Mouse (Mus musculus): Measurements from ENCODE around the gene Tmprss4. TPM values are rescaled to one million over a fixed set of nuclear protein-coding genes. Genes with fewer than 3 reads are reported as not detected.

Tmprss4 gene
- polyA plus RNA-seq, 1 experiment from 2014 or later = 17.9 TPM

DNA sequence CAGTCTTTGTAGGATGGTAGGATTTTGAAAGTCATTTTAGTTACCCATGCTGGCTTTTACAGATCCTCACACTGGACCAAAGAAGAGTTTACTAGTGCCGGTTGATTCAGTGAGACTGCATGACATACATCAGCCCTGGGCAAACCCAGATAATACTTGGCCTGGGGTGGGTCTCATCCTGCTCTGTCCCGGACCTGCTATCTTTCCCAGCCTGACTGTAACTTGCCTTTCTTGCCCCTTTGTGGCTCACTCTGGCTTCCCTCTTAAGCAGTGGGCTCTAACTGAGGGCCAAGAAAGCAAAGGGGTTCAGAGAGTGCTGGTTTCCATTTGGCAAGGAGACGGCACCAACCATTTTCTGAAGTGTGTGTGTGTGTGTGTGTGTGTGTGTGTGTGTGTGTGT, 15.8 kb upstream of the Tmprss4 start:
- H3K4me2 ChIP-seq (replicated peaks; ENCODE audit: low read depth, low read length) = no peak overlapping the region
- ATAC-seq = no peak
- no peaks in the 10 kb centered on the region for H3K9me3 ChIP-seq (ENCODE audit: low read length)
- no peak overlapping the region for H3K27ac ChIP-seq (ENCODE audit: low read length)
- H3K9ac ChIP-seq (replicated peaks; ENCODE audit: low read depth) = no peak overlapping the region
- H3K4me3 ChIP-seq (ENCODE audit: low read depth, low read length) = no peak overlapping the region
- no peak for DNase-seq (ENCODE audit: low spot score)
- 72% methylated on average over 3 of the region's 3 CpGs for WGBS
- no peaks in the 10 kb centered on the region for H3K27me3 ChIP-seq (replicated peaks; ENCODE audit: insufficient read depth, low read length)
- TF ChIP-seq CTCF (IDR thresholded peaks at IDR 0.05) (no peak), EP300 (IDR thresholded peaks at IDR 0.05) (no peak)
- H3K4me1 ChIP-seq (ENCODE audit: insufficient read depth, low read depth, low read length) = no peaks in the 10 kb centered on the region
- H3K36me3 ChIP-seq (ENCODE audit: insufficient read depth, low read length) = no peaks in the 10 kb centered on the region

- no peaks in the 10 kb centered on the region for H3K4me1 ChIP-seq (ENCODE audit: insufficient read depth, low read depth, low read length)
- no peak for DNase-seq (ENCODE audit: low spot score)
- no peak overlapping the region for H3K9ac ChIP-seq (replicated peaks; ENCODE audit: low read depth)
- WGBS = 47% methylated on average over 11 of the region's 11 CpGs
- no peak overlapping the region for H3K4me3 ChIP-seq (ENCODE audit: low read depth, low read length)
- no peak overlapping the region for H3K27ac ChIP-seq (ENCODE audit: low read length)
- no peaks in the 10 kb centered on the region for H3K36me3 ChIP-seq (ENCODE audit: insufficient read depth, low read length)
- no peaks in the 10 kb centered on the region for H3K9me3 ChIP-seq (ENCODE audit: low read length)
- H3K27me3 ChIP-seq (replicated peaks; ENCODE audit: insufficient read depth, low read length) = no peaks in the 10 kb centered on the region
- ATAC-seq = no peak
- H3K4me2 ChIP-seq (replicated peaks; ENCODE audit: low read depth, low read length) = no peak overlapping the region
- TF ChIP-seq CTCF (IDR thresholded peaks at IDR 0.05) = no peak
- TF ChIP-seq EP300 (IDR thresholded peaks at IDR 0.05) = no peak
Observed at GRCm38 (mm10) chr9:45215526-45216179, 11.8 kb upstream of the Tmprss4 start.

- no peak overlapping the region for H3K9ac ChIP-seq (replicated peaks; ENCODE audit: low read depth)
- H3K27ac ChIP-seq (ENCODE audit: low read length) = no peak overlapping the region
- H3K4me2 ChIP-seq (replicated peaks; ENCODE audit: low read depth, low read length) = no peak overlapping the region
- H3K9me3 ChIP-seq (ENCODE audit: low read length) = no peaks in the 10 kb centered on the region
- H3K4me1 ChIP-seq (ENCODE audit: insufficient read depth, low read depth, low read length) = no peaks in the 10 kb centered on the region
- ATAC-seq (no peak), DNase-seq (ENCODE audit: low spot score) (no peak)
- H3K4me3 ChIP-seq (ENCODE audit: low read depth, low read length) = no peak overlapping the region
- no peak for TF ChIP-seq CTCF (IDR thresholded peaks at IDR 0.05)
- no peaks in the 10 kb centered on the region for H3K27me3 ChIP-seq (replicated peaks; ENCODE audit: insufficient read depth, low read length)
- H3K36me3 ChIP-seq (ENCODE audit: insufficient read depth, low read length) = no peaks in the 10 kb centered on the region
- whole genome bisulfite sequencing = 60% methylated on average over 6 of the region's 6 CpGs
Observed at GRCm38 (mm10) chr9:45212001-45212400, 8.1 kb upstream of the Tmprss4 start.

DNA sequence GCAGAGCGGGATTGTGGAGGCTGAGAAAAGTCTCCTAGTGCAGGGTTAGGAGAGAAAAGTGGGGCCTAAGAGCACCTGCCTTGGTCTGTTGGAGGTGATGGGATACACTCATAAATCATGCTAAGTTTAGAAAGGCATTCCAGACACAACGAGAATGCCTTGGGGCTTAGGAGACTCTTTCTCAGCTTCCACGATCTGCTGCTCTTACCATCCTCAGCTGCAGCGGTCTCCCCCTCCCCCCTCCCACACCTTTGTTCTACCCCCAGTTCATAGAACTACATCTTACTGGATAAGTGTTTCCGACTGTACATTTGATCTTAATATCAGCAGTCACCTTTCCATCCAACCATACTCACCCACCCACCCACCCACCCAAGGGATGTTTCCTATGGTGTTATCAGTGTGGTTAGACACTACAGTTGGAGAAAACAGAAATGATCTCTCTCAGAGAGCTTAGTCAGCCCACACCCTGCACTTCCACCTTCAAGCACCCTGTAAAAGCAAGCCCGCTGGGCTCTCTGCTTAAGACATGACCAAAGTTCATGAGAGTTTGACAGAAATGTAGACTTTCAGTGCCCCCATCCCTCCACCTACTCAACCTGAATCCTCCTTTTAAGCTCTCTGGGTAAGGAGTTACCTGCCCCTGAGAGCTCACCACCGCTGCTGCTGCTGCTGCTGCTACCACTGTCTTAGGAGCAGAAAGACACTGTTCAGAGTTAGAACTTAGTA, 3.3 kb upstream of the Tmprss4 start:
- no peaks in the 10 kb centered on the region for H3K9me3 ChIP-seq (ENCODE audit: low read length)
- H3K9ac ChIP-seq (replicated peaks; ENCODE audit: low read depth) = no peak overlapping the region
- no peak overlapping the region for H3K27ac ChIP-seq (ENCODE audit: low read length)
- no peak overlapping the region for H3K4me3 ChIP-seq (ENCODE audit: low read depth, low read length)
- no peak overlapping the region for H3K4me2 ChIP-seq (replicated peaks; ENCODE audit: low read depth, low read length)
- H3K4me1 ChIP-seq (ENCODE audit: insufficient read depth, low read depth, low read length) = no peaks in the 10 kb centered on the region
- ATAC-seq = no peak
- TF ChIP-seq CTCF (IDR thresholded peaks at IDR 0.05) = no peak
- no peak for TF ChIP-seq EP300 (IDR thresholded peaks at IDR 0.05)
- 69% methylated on average over 7 of the region's 7 CpGs for WGBS
- DNase-seq (ENCODE audit: low spot score) = no peak
- no peaks in the 10 kb centered on the region for H3K36me3 ChIP-seq (ENCODE audit: insufficient read depth, low read length)
- no peaks in the 10 kb centered on the region for H3K27me3 ChIP-seq (replicated peaks; ENCODE audit: insufficient read depth, low read length)

GRCm38 (mm10) chr9:45206121-45206520, 2.2 kb upstream of the Tmprss4 start:
- 60% methylated on average over 4 of the region's 4 CpGs for WGBS
- no peaks in the 10 kb centered on the region for H3K27me3 ChIP-seq (replicated peaks; ENCODE audit: insufficient read depth, low read length)
- H3K27ac ChIP-seq (ENCODE audit: low read length) = no peak overlapping the region
- no peak overlapping the region for H3K4me3 ChIP-seq (ENCODE audit: low read depth, low read length)
- TF ChIP-seq CTCF (IDR thresholded peaks at IDR 0.05) (no peak), EP300 (IDR thresholded peaks at IDR 0.05) (no peak)
- no peak for ATAC-seq
- H3K9me3 ChIP-seq (ENCODE audit: low read length) = no peaks in the 10 kb centered on the region
- no peak for DNase-seq (ENCODE audit: low spot score)
- H3K4me2 ChIP-seq (replicated peaks; ENCODE audit: low read depth, low read length) = no peak overlapping the region
- no peaks in the 10 kb centered on the region for H3K4me1 ChIP-seq (ENCODE audit: insufficient read depth, low read depth, low read length)
- no peaks in the 10 kb centered on the region for H3K36me3 ChIP-seq (ENCODE audit: insufficient read depth, low read length)
- no peak overlapping the region for H3K9ac ChIP-seq (replicated peaks; ENCODE audit: low read depth)

DNA sequence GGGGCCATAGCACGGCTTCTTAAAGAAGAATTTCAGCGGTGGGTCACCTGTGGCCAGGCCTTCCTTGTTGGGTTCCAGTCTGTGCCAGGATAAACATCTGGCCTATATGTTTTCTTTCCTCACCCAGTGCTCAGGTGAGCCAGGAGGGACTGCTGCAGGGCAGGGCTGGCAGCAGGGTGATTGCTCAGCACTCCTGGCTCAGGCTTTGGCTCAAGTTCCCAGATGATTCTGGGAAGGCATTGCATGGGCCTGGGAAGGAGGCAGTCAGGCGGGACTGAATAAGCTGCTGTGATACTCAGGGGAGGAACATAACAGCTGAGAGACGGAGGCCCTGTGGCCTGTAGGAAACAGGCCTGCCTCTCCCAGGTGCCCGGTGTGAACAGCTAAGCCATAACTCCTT, 1.3 kb upstream of the Tmprss4 start:
- no peak overlapping the region for H3K27ac ChIP-seq (ENCODE audit: low read length)
- no peaks in the 10 kb centered on the region for H3K36me3 ChIP-seq (ENCODE audit: insufficient read depth, low read length)
- DNase-seq (ENCODE audit: low spot score) (no peak), ATAC-seq (no peak)
- WGBS = 90% methylated on average over 5 of the region's 5 CpGs
- TF ChIP-seq EP300 (IDR thresholded peaks at IDR 0.05) = no peak
- no peak for TF ChIP-seq CTCF (IDR thresholded peaks at IDR 0.05)
- no peak overlapping the region for H3K4me3 ChIP-seq (ENCODE audit: low read depth, low read length)
- H3K9ac ChIP-seq (replicated peaks; ENCODE audit: low read depth) = no peak overlapping the region
- no peak overlapping the region for H3K4me2 ChIP-seq (replicated peaks; ENCODE audit: low read depth, low read length)
- no peaks in the 10 kb centered on the region for H3K27me3 ChIP-seq (replicated peaks; ENCODE audit: insufficient read depth, low read length)
- no peaks in the 10 kb centered on the region for H3K4me1 ChIP-seq (ENCODE audit: insufficient read depth, low read depth, low read length)
- H3K9me3 ChIP-seq (ENCODE audit: low read length) = no peaks in the 10 kb centered on the region
